ENCODE assay signal across 8 mouse cellular contexts in genomic region chr10:52704101-52705051, GRCm38 (mm10). TPM values are rescaled to one million over a fixed set of nuclear protein-coding genes. Genes with fewer than 3 reads are reported as not detected.
DNase-seq lines count a peak whose midpoint lies in the region; ATAC-seq and TF ChIP-seq lines count a peak whose summit lies in the region.

No protein-coding gene starts in this region.

- no peaks in the 10 kb centered on the region for H3K36me3 ChIP-seq in forebrain, embryonic 13.5 days (ENCODE audit: poor library complexity, severe bottlenecking)
- no peaks in the 10 kb centered on the region for H3K36me3 ChIP-seq in hindbrain, embryonic 15.5 days

- H3K4me3 ChIP-seq in forebrain, embryonic 13.5 days: peak overlapping the region; percentile 48
- H3K4me3 ChIP-seq in hindbrain, embryonic 15.5 days: peak overlapping the region; percentile 48

- peak; percentile 89 for ATAC-seq in forebrain, embryonic 13.5 days
- ATAC-seq in hindbrain, embryonic 15.5 days (ENCODE audit: low FRiP score, low read depth): peak; percentile 86

- under 1% methylated on average over 31 of the region's 31 CpGs for WGBS in forebrain, embryonic 13.5 days
- 1% methylated on average over 31 of the region's 31 CpGs for WGBS in hindbrain, embryonic 15.5 days

- no peaks in the 10 kb centered on the region for H3K27me3 ChIP-seq in forebrain, embryonic 13.5 days
- no peaks in the 10 kb centered on the region for H3K27me3 ChIP-seq in hindbrain, embryonic 15.5 days

- no peaks in the 10 kb centered on the region for H3K9me3 ChIP-seq in forebrain, embryonic 13.5 days (replicated peaks)
- no peaks in the 10 kb centered on the region for H3K9me3 ChIP-seq in hindbrain, embryonic 15.5 days

- no peak for TF ChIP-seq CTCF in brain, embryonic 14.5 days (IDR thresholded peaks at IDR 0.05; ENCODE audit: borderline replicate concordance, extremely low read depth, insufficient read depth, insufficient read length)

- DNase-seq in gastrocnemius, postnatal 10 days: peak; percentile 19
- DNase-seq in gastrocnemius, postnatal 36 days: no peak
- peak; percentile 95 for DNase-seq in brain, embryonic 14.5 days (ENCODE audit: low read depth)
- peak; percentile 48 to 66 for DNase-seq in left cerebral cortex, postnatal 36 days (ENCODE audit: low spot score in 2 of 2)
- peak; percentile 47 for DNase-seq in neural tube, embryonic 10.5 days (ENCODE audit: extremely low spot score, low spot score)
- no peak for DNase-seq in spleen, postnatal 10 days (ENCODE audit: low spot score in 2 of 2)

- H3K9ac ChIP-seq in forebrain, embryonic 13.5 days: peak overlapping the region; percentile 85
- H3K9ac ChIP-seq in hindbrain, embryonic 15.5 days: peak overlapping the region; percentile 59

- peak overlapping the region; percentile 98 for H3K27ac ChIP-seq in forebrain, embryonic 13.5 days
- H3K27ac ChIP-seq in hindbrain, embryonic 15.5 days (replicated peaks): peak overlapping the region; percentile 85

- H3K4me1 ChIP-seq in forebrain, embryonic 13.5 days: peaks cover 34% of the 10 kb centered on the region
- H3K4me1 ChIP-seq in hindbrain, embryonic 15.5 days (replicated peaks): peaks cover 16% of the 10 kb centered on the region

- peak; percentile 29; the same call in 1 of the 2 replicates for TF ChIP-seq POLR2A in brain, embryonic 14.5 days (IDR thresholded peaks at IDR 0.05; ENCODE audit: borderline replicate concordance, extremely low read depth, insufficient read depth, insufficient read length, poor library complexity, severe bottlenecking)

- peak overlapping the region; percentile 86 for H3K4me2 ChIP-seq in forebrain, embryonic 13.5 days
- H3K4me2 ChIP-seq in hindbrain, embryonic 15.5 days: peak overlapping the region; percentile 84

- intact Hi-C loops in gastrocnemius, postnatal 36 days (cut with DNase I): no loop called here
- intact Hi-C loops in left cerebral cortex, postnatal 36 days (cut with DNase I): no loop called here

RNA-seq across cellular contexts. Expression of gene Slc35f1, which starts 14.0 kb away (rescaled TPM):
- total RNA-seq in gastrocnemius, postnatal 10 days (2021): 1 to 10 TPM; 2.2 to 3.0 TPM
- under 1 TPM; 0.33 to 0.44 TPM for total RNA-seq in gastrocnemius, postnatal 36 days (2021)
- polyA plus RNA-seq in brain, embryonic 14.5 days (2012; rRNA removed): 41.9 and 52.7 TPM in 2 replicates
- 26.1 and 28.9 TPM in 2 replicates for polyA plus RNA-seq in forebrain, embryonic 13.5 days (2015; fragmentation: Nextera tagmentation; extraction: Ambion mirVana)
- 37.3 and 44.5 TPM in 2 replicates for polyA plus RNA-seq in hindbrain, embryonic 15.5 days (2015; fragmentation: Nextera tagmentation; extraction: Ambion mirVana)
- total RNA-seq in left cerebral cortex, postnatal 36 days (2021): 10 to 100 TPM; 49.9 to 50.2 TPM

Comparison
In these comparisons a context has a peak if more than half of its experiments do, and no peak if none do; other contexts are left out.
1. DNase-seq: peak in gastrocnemius, postnatal 10 days (single experiment), brain, embryonic 14.5 days (single experiment), left cerebral cortex, postnatal 36 days (2 of 2) and neural tube, embryonic 10.5 days (single experiment); none in gastrocnemius, postnatal 36 days (0 of 2) and spleen, postnatal 10 days (0 of 2).
2. RNA of gene Slc35f1, which starts 14.0 kb away (total RNA-seq): 49.9 to 50.2 TPM in left cerebral cortex, postnatal 36 days; 2.2 to 3.0 TPM in gastrocnemius, postnatal 10 days and 0.33 to 0.44 TPM in gastrocnemius, postnatal 36 days; every median in the first group is over 10 times any median in the second.